Mouse (Mus musculus): ENCODE measurements around the gene Gpank1. TPM values are rescaled to one million over a fixed set of nuclear protein-coding genes. Genes with fewer than 3 reads are reported as not detected.

Gpank1 gene
- total RNA-seq, 2 experiments from 2014 or later: 14.2 to 14.4 TPM

Other genes with a start within 250 kb of the Gpank1 start
- 1 to 10 TPM; 7.3 to 7.7 TPM for gene Zbtb12, start 242.0 kb upstream of the Gpank1 start, total RNA-seq (2021)
- gene Gm20547, start 239.4 kb upstream of the Gpank1 start, total RNA-seq (2021): not detected
- 1 to 10 TPM in 1 of 2 experiments, under 1 TPM in 1; 0.86 to 1.9 TPM for gene C2, start 223.2 kb upstream of the Gpank1 start, total RNA-seq (2021)
- gene Ehmt2, start 223.0 kb upstream of the Gpank1 start, total RNA-seq (2021): 100 to 1,000 TPM; 164 to 188 TPM
- under 1 TPM; 0.20 to 0.21 TPM for gene Slc44a4, start 207.0 kb upstream of the Gpank1 start, total RNA-seq (2021)
- 10 to 100 TPM; 37.2 to 37.4 TPM for gene Neu1, start 190.2 kb upstream of the Gpank1 start, total RNA-seq (2021)
- 10 to 100 TPM; 17.0 to 23.5 TPM for gene Hspa1b, start 162.2 kb upstream of the Gpank1 start, total RNA-seq (2021)
- gene Gm20481, start 151.5 kb upstream of the Gpank1 start, total RNA-seq (2021): not detected
- 10 to 100 TPM; 14.9 to 17.9 TPM for gene Hspa1a, start 149.3 kb upstream of the Gpank1 start, total RNA-seq (2021)
- under 1 TPM; 0.22 to 0.31 TPM for gene Hspa1l, start 148.8 kb upstream of the Gpank1 start, total RNA-seq (2021)
- gene Lsm2, start 139.6 kb upstream of the Gpank1 start, total RNA-seq (2021): 10 to 100 TPM; 18.1 to 19.3 TPM
- 10 to 100 TPM; 43.7 to 55.6 TPM for gene Vars, start 120.5 kb upstream of the Gpank1 start, total RNA-seq (2021)
- under 1 TPM; 0.07 to 0.23 TPM for gene Vwa7, start 104.9 kb upstream of the Gpank1 start, total RNA-seq (2021)
- gene Sapcd1, start 93.4 kb upstream of the Gpank1 start, total RNA-seq (2021): 1 to 10 TPM in 1 of 2 experiments, under 1 TPM in 1; 0.64 to 1.1 TPM
- under 1 TPM; 0.62 to 0.82 TPM for gene Msh5, start 74.7 kb upstream of the Gpank1 start, total RNA-seq (2021)
- gene Clic1, start 71.5 kb upstream of the Gpank1 start, total RNA-seq (2021): 10 to 100 TPM in 1 of 2 experiments, 1 to 10 TPM in 1; 9.7 to 10.1 TPM
- 10 to 100 TPM; 19.5 to 20.7 TPM for gene Ddah2, start 62.4 kb upstream of the Gpank1 start, total RNA-seq (2021)
- not detected for gene Ly6g6c, start 56.1 kb upstream of the Gpank1 start, total RNA-seq (2021)
- not detected for gene Mpig6b, start 55.3 kb upstream of the Gpank1 start, total RNA-seq (2021)
- 1 to 10 TPM; 4.1 to 4.3 TPM for gene Ly6g6e, start 44.6 kb upstream of the Gpank1 start, total RNA-seq (2021)
- gene Ly6g6d, start 43.4 kb upstream of the Gpank1 start, total RNA-seq (2021): 1 to 10 TPM in 1 of 2 experiments, under 1 TPM in 1; 0.80 to 1.2 TPM
- gene Ly6g6f, start 35.8 kb upstream of the Gpank1 start, total RNA-seq (2021): not detected
- gene Abhd16a, start 32.2 kb upstream of the Gpank1 start, total RNA-seq (2021): 10 to 100 TPM; 97.9 to 98.1 TPM
- not detected for gene Ly6g5c, start 13.2 kb upstream of the Gpank1 start, total RNA-seq (2021)
- gene Ly6g5b, start 6.0 kb upstream of the Gpank1 start, total RNA-seq (2021): under 1 TPM; 0.42 to 0.54 TPM
- gene Csnk2b, start 598 bp downstream of the Gpank1 start, total RNA-seq (2021): 100 to 1,000 TPM; 179 to 181 TPM
- gene D17H6S53E, start 4.9 kb downstream of the Gpank1 start, total RNA-seq (2021): 10 to 100 TPM; 27.0 to 27.3 TPM
- not detected for gene Apom, start 10.6 kb downstream of the Gpank1 start, total RNA-seq (2021)
- gene Bag6, start 13.7 kb downstream of the Gpank1 start, total RNA-seq (2021): 100 to 1,000 TPM; 290 to 320 TPM
- 100 to 1,000 TPM; 302 to 353 TPM for gene Prrc2a, start 43.4 kb downstream of the Gpank1 start, total RNA-seq (2021)
- 10 to 100 TPM; 10.4 to 10.8 TPM for gene Aif1, start 54.6 kb downstream of the Gpank1 start, total RNA-seq (2021)
- gene Lst1, start 67.0 kb downstream of the Gpank1 start, total RNA-seq (2021): 1 to 10 TPM; 8.1 to 8.9 TPM
- gene Ltb, start 73.0 kb downstream of the Gpank1 start, total RNA-seq (2021): under 1 TPM; 0.42 to 0.54 TPM
- not detected for gene Tnf, start 80.6 kb downstream of the Gpank1 start, total RNA-seq (2021)
- under 1 TPM in 1 of 2 experiments, not detected in 1; 0.20 TPM for gene Lta, start 83.9 kb downstream of the Gpank1 start, total RNA-seq (2021)
- not detected for gene Gm16181, start 99.4 kb downstream of the Gpank1 start, total RNA-seq (2021)
- 100 to 1,000 TPM; 607 to 639 TPM for gene Atp6v1g2, start 112.2 kb downstream of the Gpank1 start, total RNA-seq (2021)
- 10 to 100 TPM; 13.7 to 14.8 TPM for gene Nfkbil1, start 114.3 kb downstream of the Gpank1 start, total RNA-seq (2021)
- gene Ddx39b, start 120.3 kb downstream of the Gpank1 start, total RNA-seq (2021): 100 to 1,000 TPM; 213 to 229 TPM
- 10 to 100 TPM; 14.6 to 15.9 TPM for gene H2-D1, start 141.3 kb downstream of the Gpank1 start, total RNA-seq (2021)
- gene H2-Q1, start 198.9 kb downstream of the Gpank1 start, total RNA-seq (2021): under 1 TPM in 1 of 2 experiments, not detected in 1; 0.42 TPM
- under 1 TPM in 1 of 2 experiments, not detected in 1; 0.44 TPM for gene H2-Q2, start 220.8 kb downstream of the Gpank1 start, total RNA-seq (2021)

Measured in layer of hippocampus, postnatal 25 days (tissue).